Mouse (Mus musculus) brain, embryonic 14.5 days (tissue): ENCODE data around the gene Catsper4.

Experiments
- CTCF ChIP-seq: fragments of 200-500 bp; IDR thresholded peaks from 2 replicates; pipeline ENCODE4 v1.5.1; 2012; ENCODE audit warnings: inconsistent platforms, mild to moderate bottlenecking, moderate library complexity, borderline replicate concordance; ENCODE audit not compliant: insufficient read depth, insufficient read length; ENCODE audit errors: extremely low read depth
- POLR2A ChIP-seq: fragments of 200-500 bp; IDR thresholded peaks from 2 replicates; pipeline ENCODE4 v1.6.1; 2012; ENCODE audit warnings: mild to moderate bottlenecking, inconsistent platforms, borderline replicate concordance; ENCODE audit not compliant: poor library complexity, insufficient read depth, insufficient read length, severe bottlenecking; ENCODE audit errors: extremely low read depth

DNA sequence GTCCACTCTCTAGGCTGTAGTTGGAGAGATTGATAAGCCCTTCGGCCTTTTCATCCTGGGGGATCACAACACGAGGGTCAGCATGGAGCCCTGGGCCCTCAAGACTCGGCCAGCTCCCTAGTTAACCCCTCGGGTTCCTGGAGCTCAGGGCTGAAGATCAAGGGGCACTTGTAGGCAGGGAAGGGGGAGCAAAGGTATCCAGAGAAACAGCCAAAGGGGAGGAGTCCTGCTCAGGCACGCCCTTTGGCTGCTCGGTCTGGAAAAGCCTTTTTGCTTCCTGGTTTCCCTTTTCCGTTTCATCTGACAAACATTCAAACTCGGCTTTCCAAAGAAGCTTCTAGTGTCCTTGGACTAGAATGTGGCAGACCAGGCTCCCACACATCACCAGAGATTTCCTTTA is 3.2 kb upstream of the Catsper4 start:
- TF ChIP-seq CTCF (no peak), POLR2A (no peak)
